Mouse (Mus musculus) cerebellum, postnatal 25 days (tissue): ENCODE measurements around the gene Lhfp.

Source experiments
- DNase-seq, 2 experiments: peaks; one replicate each; pipeline ENCODE4 v3.0.0; 2021; ENCODE audit warnings: mixed read lengths in 2 of 2

The Lhfp gene

DNA sequence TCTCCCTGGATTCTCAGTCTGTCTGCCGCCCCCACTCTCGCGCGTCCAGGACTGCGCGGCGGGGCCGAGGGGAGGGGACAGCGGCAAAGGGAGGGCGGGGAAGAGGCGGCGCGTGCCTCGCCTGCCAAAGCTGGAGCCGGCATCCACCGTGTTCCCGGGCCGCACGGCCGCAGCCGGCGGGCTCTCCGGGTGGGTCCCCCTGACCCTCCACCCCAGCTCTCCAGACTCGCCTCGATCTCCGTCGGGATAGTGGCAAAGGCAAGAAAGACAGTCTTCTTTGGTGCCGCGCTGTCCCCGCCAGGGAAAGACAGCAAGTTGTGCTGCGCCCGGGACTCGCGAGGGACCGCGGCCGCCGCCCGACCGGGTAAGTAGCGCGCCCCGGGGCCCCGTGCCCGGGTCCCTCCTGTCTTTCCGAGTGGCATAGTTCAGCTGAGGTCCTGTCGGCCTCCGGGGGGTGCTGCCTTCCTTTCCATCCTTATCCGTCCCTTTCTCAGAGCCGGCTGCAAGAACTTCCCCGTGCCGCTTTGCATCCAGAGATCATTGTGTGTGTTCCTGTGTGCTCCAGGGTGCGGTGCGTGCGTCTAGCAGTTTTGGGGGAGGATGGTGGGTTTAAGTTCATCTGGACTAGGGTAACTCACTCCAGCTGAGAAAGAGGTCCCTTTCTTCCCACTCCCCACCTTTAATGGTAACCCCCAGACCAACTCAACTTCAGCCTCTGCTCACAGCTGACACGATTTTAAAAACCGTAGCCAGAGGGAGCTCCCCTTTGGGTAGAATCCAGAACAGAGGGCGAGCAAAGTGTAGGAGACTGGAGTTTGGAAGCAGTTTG lies at the start of gene Lhfp:
Lhfp (plus strand) TSS at position 118 of the 829 bp plus-strand sequence.
- peak; percentile 85 to 88 for DNase-seq

- DNase-seq: no peak
Observed at GRCm38 (mm10) chr3:52993296-52993695, 48.0 kb upstream of the Lhfp start.

DNA sequence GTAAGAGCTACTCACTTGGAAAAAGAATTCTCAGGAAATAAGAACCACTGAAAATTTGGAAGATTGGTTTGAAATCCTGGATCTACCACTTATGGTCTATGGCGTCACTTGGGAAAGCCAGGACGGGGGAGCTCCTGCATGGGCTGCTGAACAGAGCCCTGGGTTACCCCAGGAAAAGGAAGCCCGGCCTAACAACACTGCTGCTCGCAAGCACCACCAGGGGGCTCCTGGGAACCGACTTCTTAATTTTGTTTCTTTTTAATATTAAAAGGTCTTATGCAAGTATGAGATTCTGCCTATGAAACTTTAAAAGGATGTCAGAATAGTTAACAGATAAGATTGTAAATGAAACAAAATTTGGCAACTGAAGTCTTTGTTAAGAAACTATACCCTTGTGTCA lies 46.7 kb upstream of the Lhfp start:
- DNase-seq: peak in 1 of 2 experiments; percentile 27

DNA sequence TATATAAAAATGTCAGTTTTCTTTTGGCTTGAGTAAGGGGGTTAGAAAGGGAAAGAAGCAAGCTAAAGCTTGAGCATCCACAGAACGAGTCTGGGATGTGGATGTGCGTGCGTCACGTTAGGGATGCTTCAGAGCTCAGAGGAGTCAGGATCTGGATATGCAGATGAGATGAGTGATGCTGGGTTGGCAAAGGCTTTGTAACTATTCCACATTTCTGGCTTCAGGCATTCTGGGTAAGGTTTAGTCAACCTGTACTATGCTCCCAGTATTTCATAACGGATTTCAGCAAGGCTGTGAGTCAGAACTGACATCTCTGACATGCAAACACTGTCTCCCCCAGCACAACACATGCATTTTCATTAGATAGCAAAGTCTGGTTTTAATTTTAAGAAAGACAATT lies 44.7 kb upstream of the Lhfp start:
- no peak for DNase-seq

DNA sequence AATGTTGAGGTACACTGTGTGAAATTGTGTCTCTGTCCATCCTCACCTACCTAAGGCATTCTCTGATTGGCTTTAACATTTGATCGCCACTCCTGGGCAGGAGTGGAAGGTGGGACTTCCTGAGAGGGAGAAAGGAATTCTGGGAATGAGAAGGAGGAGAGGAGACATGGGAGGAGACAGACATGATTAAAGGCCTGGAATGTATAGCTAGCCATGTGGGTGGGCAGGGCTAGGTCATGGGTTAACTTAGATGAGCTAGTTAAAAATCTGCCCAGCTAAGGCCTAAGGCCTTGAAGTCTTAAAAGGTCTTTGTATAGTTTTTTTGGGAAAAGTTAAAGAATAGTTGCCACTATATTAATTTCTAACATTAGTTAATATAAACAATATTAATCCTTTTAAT lies 43.9 kb upstream of the Lhfp start:
- no peak for DNase-seq

DNA sequence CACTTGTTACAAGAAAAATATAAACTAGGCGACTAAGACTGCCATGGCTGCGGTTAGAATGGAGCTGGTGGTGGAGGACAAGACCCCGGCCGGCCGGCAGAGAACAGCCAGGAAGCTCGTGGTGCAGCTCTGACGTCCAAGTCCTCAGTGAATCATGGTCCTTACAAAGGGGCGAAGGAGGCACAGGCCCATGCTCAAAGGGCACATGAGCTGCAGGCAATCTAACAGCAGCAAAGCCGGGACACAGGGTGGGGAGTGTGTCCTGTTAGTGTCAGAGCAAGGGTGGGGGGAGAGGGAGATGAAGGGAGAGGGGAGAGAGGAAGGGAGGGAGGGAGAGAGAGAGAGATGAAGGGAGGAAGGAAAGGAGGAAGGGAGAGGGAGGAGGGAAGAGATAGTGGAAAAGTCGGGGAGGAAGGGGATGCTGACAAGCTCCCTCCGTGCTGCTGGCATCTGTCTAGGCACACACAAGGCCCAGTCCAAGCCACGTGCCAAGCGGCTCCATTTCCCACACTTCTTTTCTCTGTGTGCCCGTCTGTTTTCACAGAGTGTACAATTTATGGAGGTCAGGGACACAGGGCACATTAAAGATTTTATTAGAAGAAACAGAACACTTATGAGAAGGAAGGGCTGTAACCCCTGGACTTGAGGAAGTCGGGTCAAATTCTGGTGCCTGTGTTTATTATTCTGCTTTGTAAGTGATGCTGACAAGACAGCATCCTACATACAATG lies 42.1 kb upstream of the Lhfp start:
- no peak for DNase-seq

DNA sequence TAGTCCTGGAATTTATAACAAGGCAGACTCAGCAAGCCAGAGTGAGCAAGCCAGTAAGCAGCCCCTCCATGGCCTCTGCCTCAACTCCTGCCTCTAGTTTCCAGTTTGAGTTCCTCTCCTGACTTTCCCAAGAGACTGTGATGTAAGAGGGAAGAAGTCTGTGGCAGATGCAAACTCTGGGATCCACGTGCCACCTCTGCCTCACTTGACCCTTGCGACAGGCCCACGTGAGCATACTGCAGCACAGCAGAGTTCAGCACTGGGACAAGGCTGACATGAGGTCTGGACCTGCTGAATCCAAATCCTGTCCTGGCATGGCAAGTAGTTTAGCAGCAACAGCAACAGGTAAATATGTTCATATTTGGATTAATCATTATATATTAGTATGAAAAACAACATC lies 41.3 kb upstream of the Lhfp start:
- no peak for DNase-seq

- DNase-seq: no peak
Observed at GRCm38 (mm10) chr3:53002076-53002475, 39.3 kb upstream of the Lhfp start.

- no peak for DNase-seq
Observed at GRCm38 (mm10) chr3:53004406-53005114, 36.8 kb upstream of the Lhfp start.

DNA sequence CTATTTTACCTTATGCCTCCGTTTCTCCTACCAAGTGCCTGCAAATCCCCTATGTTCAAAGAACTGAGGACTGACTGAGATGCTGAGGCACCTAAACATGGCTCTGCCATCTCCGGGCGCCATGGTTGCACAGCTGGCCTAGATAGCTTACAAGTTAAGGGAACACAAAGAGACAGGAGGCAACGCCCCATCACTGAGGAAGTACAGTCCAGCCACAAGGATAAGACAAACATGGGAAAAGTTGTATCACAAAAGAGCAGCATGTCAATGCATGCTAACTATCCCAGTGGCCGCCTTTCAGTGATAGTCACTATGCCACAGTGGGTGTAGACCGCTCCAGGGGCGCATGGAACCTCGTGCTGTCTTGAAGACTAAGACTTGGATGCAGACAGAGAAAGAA lies 33.9 kb upstream of the Lhfp start:
- DNase-seq: no peak

GRCm38 (mm10) chr3:53016436-53017340 lies 24.6 kb upstream of the Lhfp start, which contains the start of gene Cog6:
TSS of gene Cog6 (minus strand) at chr3:53017237.
- peak; percentile 92 to 94 for DNase-seq

DNA sequence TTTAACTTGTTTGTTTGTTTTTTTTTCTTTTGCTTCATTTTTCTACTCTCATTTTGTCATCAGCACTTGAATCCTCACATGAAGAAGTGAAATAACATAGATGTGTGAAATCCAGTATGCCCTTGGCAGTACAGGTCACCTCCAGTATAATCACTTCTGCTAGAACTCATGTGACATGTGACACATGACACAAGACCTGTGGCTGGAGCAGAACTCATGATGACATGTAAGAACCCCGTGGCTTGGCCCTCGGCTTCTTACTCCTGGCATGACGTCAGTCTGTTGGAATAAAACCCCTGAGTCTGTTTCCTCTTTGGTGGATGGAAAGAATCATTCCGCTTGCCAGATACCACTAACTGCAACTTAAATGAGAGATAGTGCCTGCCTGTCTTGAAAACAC lies 14.0 kb upstream of the Lhfp start:
- no peak for DNase-seq

DNA sequence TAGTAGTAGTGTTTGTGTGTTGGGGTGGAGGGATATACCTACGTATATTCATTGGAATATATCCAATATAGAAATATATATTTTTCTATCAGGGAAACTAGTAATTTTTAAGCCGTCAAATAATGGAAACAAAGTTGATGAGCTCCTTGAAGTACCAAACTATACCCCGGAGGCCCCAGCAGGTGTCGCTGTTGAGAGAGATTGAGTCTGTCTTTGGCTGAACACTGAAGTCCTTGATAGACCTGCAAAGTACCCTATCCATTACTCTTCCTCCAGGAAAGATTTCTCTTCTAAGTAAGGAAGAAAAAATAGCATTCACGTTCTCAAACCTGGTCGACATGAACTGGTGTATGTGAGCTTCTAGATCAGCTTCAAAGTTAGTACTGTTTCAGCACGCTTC lies 12.3 kb upstream of the Lhfp start:
- DNase-seq: peak; percentile 85 to 88

- DNase-seq: no peak
Observed at GRCm38 (mm10) chr3:53031586-53031985, 9.7 kb upstream of the Lhfp start.

- DNase-seq: no peak
Observed at GRCm38 (mm10) chr3:53032432-53032831, 8.9 kb upstream of the Lhfp start.

- DNase-seq: peak; percentile 35 to 49
Observed at GRCm38 (mm10) chr3:53033448-53033847, 7.9 kb upstream of the Lhfp start.

DNA sequence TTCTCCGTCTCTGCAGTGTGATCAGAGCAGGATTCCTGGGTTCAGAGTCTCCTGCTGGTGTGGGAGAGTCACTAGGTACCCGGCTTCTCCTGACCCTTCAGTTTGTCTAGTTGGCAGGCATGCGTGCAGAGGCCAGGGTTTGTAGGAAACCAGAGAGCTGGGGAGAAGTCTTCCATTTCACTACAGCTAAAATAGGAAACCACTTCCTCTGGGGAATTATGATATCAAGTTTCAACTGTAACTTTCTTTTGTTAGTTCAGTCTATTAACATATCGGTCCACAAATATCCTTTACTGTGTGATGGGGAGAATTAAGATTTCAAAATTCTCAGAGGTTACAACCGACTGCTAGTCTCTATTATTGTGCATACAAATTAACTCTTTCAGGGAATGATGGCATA lies 5.3 kb upstream of the Lhfp start:
- no peak for DNase-seq

- no peak for DNase-seq
Observed at GRCm38 (mm10) chr3:53036941-53037340, 4.4 kb upstream of the Lhfp start.

DNA sequence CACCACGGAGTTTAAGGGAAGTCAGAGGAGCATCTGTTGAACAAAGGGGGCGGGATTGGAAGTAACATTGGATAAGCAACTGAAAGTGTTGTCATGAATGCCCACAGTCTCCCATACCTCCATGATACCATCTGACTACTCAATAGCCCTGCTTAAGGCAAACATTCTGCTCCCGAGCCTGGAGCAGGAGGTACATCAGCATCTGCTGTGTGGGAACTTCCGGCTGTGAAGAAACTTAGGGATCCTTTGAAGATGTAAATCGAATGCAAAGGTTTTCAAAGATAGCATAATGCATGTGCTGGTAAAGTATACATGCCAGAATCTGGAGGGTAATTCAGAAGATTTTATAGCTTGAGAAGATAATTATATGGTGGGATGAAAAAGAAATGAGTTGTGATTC lies 2.4 kb upstream of the Lhfp start:
- no peak for DNase-seq

DNA sequence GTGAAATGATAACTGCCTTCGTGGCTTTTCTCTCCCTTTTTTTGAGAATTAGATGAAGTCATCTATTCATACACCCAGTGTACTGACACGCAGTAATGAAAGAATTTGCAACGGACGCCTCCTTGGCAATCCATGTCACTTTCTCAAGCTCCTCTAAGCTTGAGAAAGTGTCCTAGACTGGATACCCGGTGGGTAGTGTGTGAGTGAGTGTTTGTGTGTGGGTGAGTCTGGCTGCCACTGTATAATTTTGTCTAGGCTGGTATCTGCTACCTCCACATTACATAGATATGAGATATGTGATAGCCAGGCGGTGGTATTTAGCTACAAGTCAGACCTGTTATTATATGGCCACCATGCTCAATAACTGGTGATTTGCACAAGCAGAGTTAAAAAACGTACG lies 1.6 kb upstream of the Lhfp start:
- no peak for DNase-seq

- no peak for DNase-seq
Observed at GRCm38 (mm10) chr3:53040593-53041410, 526 bp upstream of the Lhfp start.

GRCm38 (mm10) chr3:53042240-53042567 lies 876 bp downstream of the Lhfp start:
- peak in 1 of 2 experiments; percentile 62 for DNase-seq
